Mouse (Mus musculus): ENCODE data around the gene Crip1. TPM values are rescaled to one million over a fixed set of nuclear protein-coding genes. Genes with fewer than 3 reads are reported as not detected.

Crip1 gene
- polyA plus RNA-seq, 2 experiments = 403 to 469 TPM

DNA sequence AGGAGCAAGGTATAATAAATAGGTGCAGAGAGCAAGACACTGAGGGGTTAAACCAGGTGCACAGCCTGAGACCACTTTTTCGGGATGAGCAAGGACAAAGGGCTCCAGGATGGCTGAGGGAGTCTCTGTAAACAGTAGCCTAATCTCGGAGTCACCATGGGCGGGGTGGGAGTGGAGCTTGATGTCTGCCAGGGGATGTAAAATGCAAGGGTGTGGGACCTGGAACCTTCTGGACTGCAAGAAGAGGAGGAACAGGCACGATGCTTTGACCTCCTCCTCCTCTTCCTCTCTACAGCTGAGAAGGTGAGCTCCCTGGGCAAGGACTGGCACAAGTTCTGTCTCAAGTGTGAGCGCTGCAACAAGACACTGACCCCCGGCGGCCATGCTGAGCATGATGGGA is 3.0 kb upstream of the Crip1 start:
- Histone ChIP-seq H3K4me1 (ENCODE audit: control insufficient read depth, insufficient read depth, low read length) (peaks cover 18% of the 10 kb centered on the region), H3K9ac (ENCODE audit: low read depth, low read length, severe bottlenecking) (no peak overlapping the region), H3K9me3 (ENCODE audit: control insufficient read depth, low read length) (no peaks in the 10 kb centered on the region), H3K4me3 (replicated peaks; ENCODE audit: low read length) (no peak overlapping the region), H3K27me3 (ENCODE audit: control insufficient read depth, insufficient read depth, low read length) (peaks cover 41% of the 10 kb centered on the region), H3K27ac (replicated peaks; ENCODE audit: low read depth, low read length) (no peak overlapping the region), H3K4me2 (replicated peaks; ENCODE audit: low read depth, low read length, severe bottlenecking) (peak overlapping the region; percentile 32), H3K36me3 (ENCODE audit: control insufficient read depth, insufficient read depth, low read length) (peaks cover 7% of the 10 kb centered on the region)
- 50% methylated on average over 7 of the region's 7 CpGs for WGBS
- TF ChIP-seq POLR2A (IDR thresholded peaks at IDR 0.05; ENCODE audit: borderline replicate concordance, extremely low read depth, insufficient read depth, insufficient read length) = no peak
- ATAC-seq (ENCODE audit: low FRiP score, low read depth) (no peak), DNase-seq (ENCODE audit: low spot score) (no peak)

DNA sequence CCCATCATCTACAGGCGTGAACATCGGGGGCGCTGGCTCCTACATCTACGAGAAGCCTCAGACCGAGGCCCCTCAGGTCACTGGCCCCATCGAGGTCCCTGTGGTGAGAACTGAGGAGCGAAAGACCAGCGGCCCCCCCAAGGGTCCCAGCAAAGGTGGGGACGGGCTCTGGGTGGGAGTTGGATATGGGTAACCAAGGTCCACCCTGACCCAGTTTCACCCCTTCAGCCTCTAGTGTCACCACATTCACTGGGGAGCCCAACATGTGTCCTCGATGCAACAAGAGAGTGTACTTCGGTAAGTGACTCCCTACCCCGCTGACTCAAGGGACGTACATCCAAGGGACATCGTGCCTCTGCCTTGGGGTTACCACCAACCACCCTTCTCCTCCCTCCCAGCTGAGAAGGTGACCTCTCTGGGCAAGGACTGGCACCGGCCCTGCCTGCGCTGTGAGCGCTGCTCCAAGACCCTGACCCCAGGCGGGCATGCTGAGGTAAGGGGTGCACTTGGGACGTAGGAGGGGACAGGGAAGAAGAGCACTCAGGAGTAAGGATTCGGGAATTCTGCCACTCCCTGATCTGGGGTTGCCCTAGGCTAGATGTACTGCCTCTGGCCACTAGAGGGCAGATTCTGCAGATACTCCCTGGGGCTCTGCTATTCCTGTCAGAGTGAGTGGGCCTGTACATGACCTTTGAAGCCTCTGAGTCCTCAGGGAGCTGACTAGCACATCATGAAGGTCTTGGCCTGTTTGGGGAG is 1.9 kb upstream of the Crip1 start:
- Histone ChIP-seq H3K36me3 (ENCODE audit: control insufficient read depth, insufficient read depth, low read length) (no peaks in the 10 kb centered on the region), H3K4me2 (replicated peaks; ENCODE audit: low read depth, low read length, severe bottlenecking) (no peak overlapping the region), H3K4me3 (replicated peaks; ENCODE audit: low read length) (no peak overlapping the region), H3K9ac (ENCODE audit: low read depth, low read length, severe bottlenecking) (no peak overlapping the region), H3K9me3 (ENCODE audit: control insufficient read depth, low read length) (no peaks in the 10 kb centered on the region), H3K4me1 (ENCODE audit: control insufficient read depth, insufficient read depth, low read length) (peaks cover 18% of the 10 kb centered on the region), H3K27ac (replicated peaks; ENCODE audit: low read depth, low read length) (no peak overlapping the region), H3K27me3 (ENCODE audit: control insufficient read depth, insufficient read depth, low read length) (peaks cover 47% of the 10 kb centered on the region)
- ATAC-seq (ENCODE audit: low FRiP score, low read depth) = no peak
- TF ChIP-seq POLR2A (IDR thresholded peaks at IDR 0.05; ENCODE audit: borderline replicate concordance, extremely low read depth, insufficient read depth, insufficient read length) = no peak
- DNase-seq (ENCODE audit: low spot score) = no peak
- 72% methylated on average over 19 of the region's 20 CpGs for WGBS

DNA sequence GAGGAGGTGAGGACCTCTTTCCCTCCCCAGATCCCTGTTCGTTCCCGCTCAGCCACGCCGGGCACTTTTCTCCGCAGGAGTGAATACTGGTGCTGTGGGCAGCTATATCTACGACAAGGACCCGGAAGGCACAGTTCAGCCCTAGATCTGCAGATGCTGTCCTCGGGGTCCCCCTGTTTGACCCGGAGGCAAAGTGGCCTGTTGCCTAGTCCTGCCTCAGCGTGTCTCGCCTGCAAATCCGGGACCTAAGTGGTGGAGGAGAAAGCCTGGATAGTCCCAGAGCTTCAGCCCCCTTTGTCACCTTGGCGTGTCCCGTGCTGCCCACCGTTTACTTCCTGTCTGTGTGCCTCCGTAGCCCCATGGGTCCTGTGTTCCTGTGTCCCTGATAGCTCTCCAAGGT is 1.2 kb upstream of the Crip1 start:
- Histone ChIP-seq H3K27ac (replicated peaks; ENCODE audit: low read depth, low read length) (no peak overlapping the region), H3K4me2 (replicated peaks; ENCODE audit: low read depth, low read length, severe bottlenecking) (no peak overlapping the region), H3K27me3 (ENCODE audit: control insufficient read depth, insufficient read depth, low read length) (peaks cover 47% of the 10 kb centered on the region), H3K9me3 (ENCODE audit: control insufficient read depth, low read length) (no peaks in the 10 kb centered on the region), H3K4me1 (ENCODE audit: control insufficient read depth, insufficient read depth, low read length) (peaks cover 14% of the 10 kb centered on the region), H3K9ac (ENCODE audit: low read depth, low read length, severe bottlenecking) (no peak overlapping the region), H3K36me3 (ENCODE audit: control insufficient read depth, insufficient read depth, low read length) (no peaks in the 10 kb centered on the region), H3K4me3 (replicated peaks; ENCODE audit: low read length) (no peak overlapping the region)
- no peak for ATAC-seq (ENCODE audit: low FRiP score, low read depth)
- no peak for DNase-seq (ENCODE audit: low spot score)
- 91% methylated on average over 16 of the region's 16 CpGs for WGBS
- no peak for TF ChIP-seq POLR2A (IDR thresholded peaks at IDR 0.05; ENCODE audit: borderline replicate concordance, extremely low read depth, insufficient read depth, insufficient read length)

DNA sequence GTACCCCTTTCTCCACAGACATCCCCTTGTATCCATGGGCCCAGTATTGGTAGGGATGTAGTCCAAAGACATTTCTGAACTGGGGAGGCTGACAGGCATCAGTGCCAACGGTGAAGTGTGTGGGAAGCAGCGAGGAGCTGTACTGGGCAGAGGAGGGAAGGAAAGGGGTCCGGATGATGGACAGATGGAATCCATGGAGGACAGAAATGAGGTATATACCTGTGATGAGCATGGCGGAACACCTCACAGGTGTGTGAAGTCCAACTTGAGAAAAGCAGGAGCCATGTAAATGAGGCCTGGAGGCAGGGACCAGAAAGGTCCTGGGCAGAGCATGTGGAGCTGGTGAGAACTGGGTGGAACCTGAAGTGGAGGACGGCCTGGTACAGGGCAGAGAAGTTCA is 525 bp upstream of the Crip1 start:
- no peaks in the 10 kb centered on the region for H3K9me3 ChIP-seq (ENCODE audit: control insufficient read depth, low read length)
- ATAC-seq (ENCODE audit: low FRiP score, low read depth) (no peak), DNase-seq (ENCODE audit: low spot score) (no peak)
- H3K27me3 ChIP-seq (ENCODE audit: control insufficient read depth, insufficient read depth, low read length) = peaks cover 41% of the 10 kb centered on the region
- H3K27ac ChIP-seq (replicated peaks; ENCODE audit: low read depth, low read length) = no peak overlapping the region
- H3K4me2 ChIP-seq (replicated peaks; ENCODE audit: low read depth, low read length, severe bottlenecking) = no peak overlapping the region
- H3K4me1 ChIP-seq (ENCODE audit: control insufficient read depth, insufficient read depth, low read length) = peaks cover 13% of the 10 kb centered on the region
- no peaks in the 10 kb centered on the region for H3K36me3 ChIP-seq (ENCODE audit: control insufficient read depth, insufficient read depth, low read length)
- TF ChIP-seq POLR2A (IDR thresholded peaks at IDR 0.05; ENCODE audit: borderline replicate concordance, extremely low read depth, insufficient read depth, insufficient read length) = no peak
- H3K4me3 ChIP-seq (replicated peaks; ENCODE audit: low read length) = no peak overlapping the region
- H3K9ac ChIP-seq (ENCODE audit: low read depth, low read length, severe bottlenecking) = no peak overlapping the region
- WGBS = 90% methylated on average over 5 of the region's 5 CpGs

DNA sequence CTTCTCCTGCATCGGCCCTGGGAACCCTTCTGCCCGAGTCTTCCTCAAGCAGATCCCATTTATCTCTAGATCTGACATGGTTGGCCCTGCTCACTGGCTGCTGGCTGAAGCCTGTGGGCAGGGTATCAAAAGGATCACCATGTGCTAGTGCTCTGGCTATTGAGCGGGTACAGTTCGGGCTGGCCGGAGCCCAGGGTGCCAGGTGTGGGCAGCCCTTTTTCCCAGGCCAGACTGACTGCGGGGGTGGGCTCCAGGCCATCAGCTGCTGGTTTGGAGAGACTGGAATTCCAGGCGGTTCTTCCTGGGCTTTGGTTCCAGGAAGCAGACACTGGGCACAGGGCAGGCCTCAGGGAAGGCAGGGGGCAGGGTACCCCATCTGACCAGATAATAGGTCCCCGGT is 1.4 kb downstream of the Crip1 start:
- Histone ChIP-seq H3K36me3 (ENCODE audit: control insufficient read depth, insufficient read depth, low read length) (no peaks in the 10 kb centered on the region), H3K27me3 (ENCODE audit: control insufficient read depth, insufficient read depth, low read length) (peaks cover 24% of the 10 kb centered on the region; the same call in 1 of the 2 replicates), H3K9ac (ENCODE audit: low read depth, low read length, severe bottlenecking) (no peak overlapping the region), H3K4me3 (replicated peaks; ENCODE audit: low read length) (no peak overlapping the region), H3K4me1 (ENCODE audit: control insufficient read depth, insufficient read depth, low read length) (peaks cover 13% of the 10 kb centered on the region), H3K27ac (replicated peaks; ENCODE audit: low read depth, low read length) (no peak overlapping the region), H3K9me3 (ENCODE audit: control insufficient read depth, low read length) (no peaks in the 10 kb centered on the region), H3K4me2 (replicated peaks; ENCODE audit: low read depth, low read length, severe bottlenecking) (no peak overlapping the region)
- WGBS = 87% methylated on average over 8 of the region's 8 CpGs
- TF ChIP-seq POLR2A (IDR thresholded peaks at IDR 0.05; ENCODE audit: borderline replicate concordance, extremely low read depth, insufficient read depth, insufficient read length) = no peak
- DNase-seq (ENCODE audit: low spot score) (no peak), ATAC-seq (ENCODE audit: low FRiP score, low read depth) (no peak)
